Mouse (Mus musculus): ENCODE data around the gene Slc15a1.

GRCm38 (mm10) chr14:121534501-121534900 lies 29.4 kb upstream of the Slc15a1 start:
- no peak for TF ChIP-seq CTCF (IDR thresholded peaks at IDR 0.05; ENCODE audit: borderline replicate concordance, control insufficient read depth, extremely low read depth, insufficient read depth, low read length, poor library complexity)
- no peak for TF ChIP-seq POLR2A (IDR thresholded peaks at IDR 0.05; ENCODE audit: control insufficient read depth, extremely low read depth, insufficient read depth, low read length, poor library complexity)

Measured in thymus, adult 2 months (tissue).